Mouse (Mus musculus): Measurements from ENCODE around the gene Prpf18. TPM values are rescaled to one million over a fixed set of nuclear protein-coding genes. Genes with fewer than 3 reads are reported as not detected.

Prpf18 gene
- polyA plus RNA-seq, 1 experiment from 2014 or later = 41.5 TPM

- H3K27ac ChIP-seq (replicated peaks; ENCODE audit: low read depth, low read length) = no peak overlapping the region
- no peak for ATAC-seq (ENCODE audit: insufficient number of reproducible peaks, low FRiP score, low TSS enrichment, low read depth)
- H3K4me3 ChIP-seq (ENCODE audit: low read depth, low read length) = no peak overlapping the region
- no peaks in the 10 kb centered on the region for H3K9me3 ChIP-seq (ENCODE audit: control insufficient read depth, low read length)
- H3K4me2 ChIP-seq (ENCODE audit: low read depth, severe bottlenecking) = no peak overlapping the region
- DNase-seq (ENCODE audit: low spot score) = no peak
- no peak overlapping the region for H3K9ac ChIP-seq (ENCODE audit: low read length)
- H3K4me1 ChIP-seq (ENCODE audit: control insufficient read depth, insufficient read depth, low read length) = no peaks in the 10 kb centered on the region
- WGBS = 80% methylated on average over 4 of the region's 4 CpGs
- peaks cover 11% of the 10 kb centered on the region for H3K36me3 ChIP-seq (ENCODE audit: control insufficient read depth, insufficient read depth, low read length)
- no peaks in the 10 kb centered on the region for H3K27me3 ChIP-seq (ENCODE audit: control insufficient read depth, insufficient read depth, low read length)
Measured at GRCm38 (mm10) chr2:4645066-4645465, 6.8 kb downstream of the Prpf18 start.

- no peak overlapping the region for H3K27ac ChIP-seq (replicated peaks; ENCODE audit: low read depth, low read length)
- DNase-seq (ENCODE audit: low spot score) (no peak), ATAC-seq (ENCODE audit: insufficient number of reproducible peaks, low FRiP score, low TSS enrichment, low read depth) (no peak)
- no peaks in the 10 kb centered on the region for H3K9me3 ChIP-seq (ENCODE audit: control insufficient read depth, low read length)
- H3K36me3 ChIP-seq (ENCODE audit: control insufficient read depth, insufficient read depth, low read length) = peaks cover 20% of the 10 kb centered on the region
- no peak overlapping the region for H3K4me2 ChIP-seq (ENCODE audit: low read depth, severe bottlenecking)
- WGBS = 93% methylated on average over 3 of the region's 3 CpGs
- no peak overlapping the region for H3K9ac ChIP-seq (ENCODE audit: low read length)
- no peaks in the 10 kb centered on the region for H3K27me3 ChIP-seq (ENCODE audit: control insufficient read depth, insufficient read depth, low read length)
- H3K4me3 ChIP-seq (ENCODE audit: low read depth, low read length) = no peak overlapping the region
- H3K4me1 ChIP-seq (ENCODE audit: control insufficient read depth, insufficient read depth, low read length) = no peaks in the 10 kb centered on the region
Measured at GRCm38 (mm10) chr2:4638189-4638588, 13.7 kb downstream of the Prpf18 start.

GRCm38 (mm10) chr2:4636656-4637055, 15.3 kb downstream of the Prpf18 start:
- H3K36me3 ChIP-seq (ENCODE audit: control insufficient read depth, insufficient read depth, low read length) = peaks cover 24% of the 10 kb centered on the region
- no peaks in the 10 kb centered on the region for H3K4me1 ChIP-seq (ENCODE audit: control insufficient read depth, insufficient read depth, low read length)
- DNase-seq (ENCODE audit: low spot score) = no peak
- H3K9me3 ChIP-seq (ENCODE audit: control insufficient read depth, low read length) = no peaks in the 10 kb centered on the region
- H3K27me3 ChIP-seq (ENCODE audit: control insufficient read depth, insufficient read depth, low read length) = no peaks in the 10 kb centered on the region
- no peak overlapping the region for H3K27ac ChIP-seq (replicated peaks; ENCODE audit: low read depth, low read length)
- WGBS = 89% methylated on average over 7 of the region's 7 CpGs
- H3K4me2 ChIP-seq (ENCODE audit: low read depth, severe bottlenecking) = no peak overlapping the region
- ATAC-seq (ENCODE audit: insufficient number of reproducible peaks, low FRiP score, low TSS enrichment, low read depth) = no peak
- H3K9ac ChIP-seq (ENCODE audit: low read length) = no peak overlapping the region
- H3K4me3 ChIP-seq (ENCODE audit: low read depth, low read length) = no peak overlapping the region

DNA sequence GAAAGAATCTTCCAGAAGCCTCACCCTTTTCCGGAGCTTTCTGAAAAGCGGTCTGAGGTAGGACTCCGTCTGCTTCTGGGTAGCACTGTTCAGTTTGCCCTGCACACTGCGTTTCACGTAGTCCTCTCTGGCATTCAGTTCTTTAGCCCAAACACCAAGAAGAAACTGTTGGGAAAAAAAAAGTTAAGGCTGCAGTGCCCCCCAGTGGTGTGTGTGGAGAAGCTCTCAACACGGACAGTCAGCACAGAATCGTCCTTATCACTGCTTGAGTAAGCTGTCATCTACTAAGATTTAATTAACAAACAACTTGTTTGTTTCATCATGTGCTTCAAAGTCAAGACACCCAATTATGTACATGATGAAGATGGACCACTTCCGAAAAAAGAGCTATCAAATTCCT, 16.1 kb downstream of the Prpf18 start:
- 91% methylated on average over 8 of the region's 8 CpGs for WGBS
- peaks cover 24% of the 10 kb centered on the region for H3K36me3 ChIP-seq (ENCODE audit: control insufficient read depth, insufficient read depth, low read length)

GRCm38 (mm10) chr2:4630197-4630835, 21.6 kb downstream of the Prpf18 start:
- H3K4me2 ChIP-seq (ENCODE audit: low read depth, severe bottlenecking) = no peak overlapping the region
- no peaks in the 10 kb centered on the region for H3K27me3 ChIP-seq (ENCODE audit: control insufficient read depth, insufficient read depth, low read length)
- peaks cover 16% of the 10 kb centered on the region; the same call in 1 of the 2 replicates for H3K36me3 ChIP-seq (ENCODE audit: control insufficient read depth, insufficient read depth, low read length)
- ATAC-seq (ENCODE audit: insufficient number of reproducible peaks, low FRiP score, low TSS enrichment, low read depth) (no peak), DNase-seq (ENCODE audit: low spot score) (no peak)
- no peak overlapping the region for H3K4me3 ChIP-seq (ENCODE audit: low read depth, low read length)
- H3K27ac ChIP-seq (replicated peaks; ENCODE audit: low read depth, low read length) = no peak overlapping the region
- H3K9me3 ChIP-seq (ENCODE audit: control insufficient read depth, low read length) = no peaks in the 10 kb centered on the region
- H3K4me1 ChIP-seq (ENCODE audit: control insufficient read depth, insufficient read depth, low read length) = no peaks in the 10 kb centered on the region
- H3K9ac ChIP-seq (ENCODE audit: low read length) = no peak overlapping the region
- 96% methylated on average over 10 of the region's 10 CpGs for WGBS

More for the DNA sequence above, 16.1 kb downstream of the Prpf18 start:
- no peak for ATAC-seq (ENCODE audit: insufficient number of reproducible peaks, low FRiP score, low TSS enrichment, low read depth)
- DNase-seq (ENCODE audit: low spot score) = peak; percentile 44
- Histone ChIP-seq H3K9me3 (ENCODE audit: control insufficient read depth, low read length) (no peaks in the 10 kb centered on the region), H3K4me1 (ENCODE audit: control insufficient read depth, insufficient read depth, low read length) (no peaks in the 10 kb centered on the region), H3K4me3 (ENCODE audit: low read depth, low read length) (no peak overlapping the region), H3K27ac (replicated peaks; ENCODE audit: low read depth, low read length) (no peak overlapping the region), H3K9ac (ENCODE audit: low read length) (no peak overlapping the region), H3K27me3 (ENCODE audit: control insufficient read depth, insufficient read depth, low read length) (no peaks in the 10 kb centered on the region), H3K4me2 (ENCODE audit: low read depth, severe bottlenecking) (no peak overlapping the region)

- Histone ChIP-seq H3K27me3 (ENCODE audit: control insufficient read depth, insufficient read depth, low read length) (no peaks in the 10 kb centered on the region), H3K9me3 (ENCODE audit: control insufficient read depth, low read length) (no peaks in the 10 kb centered on the region), H3K9ac (ENCODE audit: low read length) (no peak overlapping the region), H3K4me1 (ENCODE audit: control insufficient read depth, insufficient read depth, low read length) (no peaks in the 10 kb centered on the region), H3K4me2 (ENCODE audit: low read depth, severe bottlenecking) (no peak overlapping the region), H3K36me3 (ENCODE audit: control insufficient read depth, insufficient read depth, low read length) (peaks cover 12% of the 10 kb centered on the region; the same call in 1 of the 2 replicates), H3K27ac (replicated peaks; ENCODE audit: low read depth, low read length) (no peak overlapping the region), H3K4me3 (ENCODE audit: low read depth, low read length) (no peak overlapping the region)
- DNase-seq (ENCODE audit: low spot score) (no peak), ATAC-seq (ENCODE audit: insufficient number of reproducible peaks, low FRiP score, low TSS enrichment, low read depth) (no peak)
- 91% methylated on average over 11 of the region's 11 CpGs for WGBS
Measured at GRCm38 (mm10) chr2:4629470-4629869, 22.4 kb downstream of the Prpf18 start.

GRCm38 (mm10) chr2:4628920-4629319, 23.0 kb downstream of the Prpf18 start:
- Histone ChIP-seq H3K4me1 (ENCODE audit: control insufficient read depth, insufficient read depth, low read length) (no peaks in the 10 kb centered on the region), H3K27ac (replicated peaks; ENCODE audit: low read depth, low read length) (no peak overlapping the region), H3K9ac (ENCODE audit: low read length) (no peak overlapping the region), H3K27me3 (ENCODE audit: control insufficient read depth, insufficient read depth, low read length) (no peaks in the 10 kb centered on the region), H3K4me2 (ENCODE audit: low read depth, severe bottlenecking) (no peak overlapping the region), H3K9me3 (ENCODE audit: control insufficient read depth, low read length) (no peaks in the 10 kb centered on the region), H3K36me3 (ENCODE audit: control insufficient read depth, insufficient read depth, low read length) (peaks cover 15% of the 10 kb centered on the region; the same call in 1 of the 2 replicates), H3K4me3 (ENCODE audit: low read depth, low read length) (no peak overlapping the region)
- ATAC-seq (ENCODE audit: insufficient number of reproducible peaks, low FRiP score, low TSS enrichment, low read depth) (no peak), DNase-seq (ENCODE audit: low spot score) (no peak)
- WGBS = 95% methylated on average over 2 of the region's 2 CpGs

DNA sequence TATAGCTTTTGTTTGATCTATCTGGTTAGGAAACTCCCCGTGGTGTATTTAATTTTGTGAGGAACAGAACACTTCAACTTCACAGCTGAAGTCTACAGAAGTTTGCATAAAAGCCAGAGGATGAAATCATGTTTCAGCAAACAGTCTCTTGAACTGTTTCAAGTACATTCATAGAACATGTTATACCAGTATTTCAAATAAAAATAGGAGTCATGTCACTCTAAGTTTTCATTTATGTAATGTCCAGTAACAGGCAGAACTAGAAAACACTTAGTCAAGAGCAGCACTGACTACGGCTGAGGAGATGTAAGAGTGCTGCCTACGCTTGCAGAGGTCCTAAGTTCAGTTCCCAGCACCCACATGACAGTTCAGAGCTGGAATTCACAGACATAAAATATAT, 25.0 kb downstream of the Prpf18 start:
- Histone ChIP-seq H3K27me3 (ENCODE audit: control insufficient read depth, insufficient read depth, low read length) (no peaks in the 10 kb centered on the region), H3K9me3 (ENCODE audit: control insufficient read depth, low read length) (no peaks in the 10 kb centered on the region), H3K4me3 (ENCODE audit: low read depth, low read length) (no peak overlapping the region), H3K4me1 (ENCODE audit: control insufficient read depth, insufficient read depth, low read length) (no peaks in the 10 kb centered on the region), H3K9ac (ENCODE audit: low read length) (no peak overlapping the region), H3K4me2 (ENCODE audit: low read depth, severe bottlenecking) (no peak overlapping the region), H3K36me3 (ENCODE audit: control insufficient read depth, insufficient read depth, low read length) (peaks cover 9% of the 10 kb centered on the region; the same call in 1 of the 2 replicates), H3K27ac (replicated peaks; ENCODE audit: low read depth, low read length) (no peak overlapping the region)
- DNase-seq (ENCODE audit: low spot score) = no peak
- 94% methylated on average over 3 of the region's 3 CpGs for WGBS
- no peak for ATAC-seq (ENCODE audit: insufficient number of reproducible peaks, low FRiP score, low TSS enrichment, low read depth)
